Mouse (Mus musculus): ENCODE data around the gene Kif2a.
"Not testable (repeated sequence)": the region's sequence is repeated elsewhere in the genome, so short reads cannot be mapped to it uniquely, and the experiment has no call there.

The Kif2a gene

GRCm38 (mm10) chr13:106928296-106928695 is 93.6 kb downstream of the Kif2a start:
- DNase-seq: no peak

GRCm38 (mm10) chr13:106925921-106926320 is 96.0 kb downstream of the Kif2a start:
- not testable (repeated sequence) for DNase-seq

- no peak for DNase-seq
Measured at GRCm38 (mm10) chr13:106918322-106919050, 103.4 kb downstream of the Kif2a start.

GRCm38 (mm10) chr13:106913125-106913736 is 108.7 kb downstream of the Kif2a start:
- no peak for DNase-seq

GRCm38 (mm10) chr13:106910096-106910495 is 111.8 kb downstream of the Kif2a start:
- DNase-seq: no peak
